Mouse (Mus musculus): ENCODE measurements around the gene Cd59a. TPM values are rescaled to one million over a fixed set of nuclear protein-coding genes. Genes with fewer than 3 reads are reported as not detected.
"Not testable (repeated sequence)": the region's sequence is repeated elsewhere in the genome, so short reads cannot be mapped to it uniquely, and the experiment has no call there.

The Cd59a gene
- polyA plus RNA-seq, 1 experiment from 2014 or later = 9.1 TPM

DNA sequence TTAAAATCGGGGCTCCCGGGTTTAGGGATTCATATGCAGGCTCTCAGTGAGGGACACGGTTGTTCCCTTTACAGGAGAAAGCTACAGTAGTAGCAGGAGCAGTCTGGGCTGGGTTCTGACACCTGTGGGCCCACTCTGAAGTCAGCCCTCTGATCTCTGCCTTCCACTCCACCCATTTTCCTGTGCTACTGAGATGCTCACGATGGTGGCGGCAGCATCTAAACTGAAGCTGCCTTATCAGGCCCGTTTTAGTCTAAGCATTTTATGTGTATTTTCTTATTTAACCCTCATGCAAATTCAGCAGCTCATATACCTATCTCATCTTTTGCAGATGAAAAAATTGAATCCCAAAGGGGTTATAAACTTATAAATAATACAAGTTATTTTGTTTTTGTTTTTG, 9.2 kb downstream of the Cd59a start:
- DNase-seq (ENCODE audit: low spot score) = no peak

GRCm38 (mm10) chr2:104109021-104109420, 13.4 kb downstream of the Cd59a start:
- DNase-seq (ENCODE audit: low spot score) = not testable (repeated sequence)

DNA sequence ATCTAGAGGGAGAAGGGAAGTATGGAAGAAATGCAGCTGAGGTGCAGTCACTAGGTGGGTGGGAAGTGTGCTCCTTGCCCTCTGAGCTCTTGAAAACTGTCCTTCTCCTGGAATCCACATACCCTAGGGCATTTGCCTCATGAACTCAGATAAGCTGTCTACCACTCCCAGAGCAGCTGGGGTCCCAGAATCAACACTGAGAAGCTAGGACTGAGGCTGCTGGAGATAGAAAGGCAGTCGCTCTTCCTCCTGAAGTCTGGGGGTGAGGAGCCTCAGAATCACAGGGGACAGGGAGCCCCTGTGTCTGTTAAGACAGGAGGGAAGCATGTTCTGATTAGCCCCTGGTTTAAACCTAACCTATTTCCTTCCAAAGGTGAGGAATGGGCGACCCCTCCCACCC, 13.9 kb downstream of the Cd59a start:
- no peak for DNase-seq (ENCODE audit: low spot score)

GRCm38 (mm10) chr2:104110031-104110430, 14.4 kb downstream of the Cd59a start:
- no peak for DNase-seq (ENCODE audit: low spot score)

- DNase-seq (ENCODE audit: low spot score) = not testable (repeated sequence)
These were observed 15.7 kb downstream of the Cd59a start for GRCm38 (mm10) chr2:104111170-104111797.

GRCm38 (mm10) chr2:104113563-104113962, 18.0 kb downstream of the Cd59a start:
- not testable (repeated sequence) for DNase-seq (ENCODE audit: low spot score)

DNA sequence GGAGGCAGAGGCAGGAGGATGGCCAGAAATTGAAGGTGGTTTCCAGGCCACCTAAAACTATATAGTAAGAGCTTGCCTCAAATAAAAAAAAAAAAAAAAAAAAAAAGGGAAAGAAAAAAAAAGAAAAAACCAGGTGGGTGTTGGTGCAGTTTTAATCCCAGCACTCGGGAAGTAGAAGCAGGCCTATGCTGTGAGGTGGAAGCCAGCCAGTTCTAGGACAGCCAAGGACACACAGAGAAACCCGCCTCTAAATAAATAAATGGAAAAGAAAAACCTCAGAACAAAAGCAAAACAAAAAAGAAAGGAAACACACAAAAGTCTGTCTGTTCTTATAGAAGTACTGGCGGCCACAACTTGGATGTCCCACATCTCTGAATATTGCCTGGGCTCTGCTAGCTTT, 19.3 kb downstream of the Cd59a start:
- DNase-seq (ENCODE audit: low spot score) = no peak

DNA sequence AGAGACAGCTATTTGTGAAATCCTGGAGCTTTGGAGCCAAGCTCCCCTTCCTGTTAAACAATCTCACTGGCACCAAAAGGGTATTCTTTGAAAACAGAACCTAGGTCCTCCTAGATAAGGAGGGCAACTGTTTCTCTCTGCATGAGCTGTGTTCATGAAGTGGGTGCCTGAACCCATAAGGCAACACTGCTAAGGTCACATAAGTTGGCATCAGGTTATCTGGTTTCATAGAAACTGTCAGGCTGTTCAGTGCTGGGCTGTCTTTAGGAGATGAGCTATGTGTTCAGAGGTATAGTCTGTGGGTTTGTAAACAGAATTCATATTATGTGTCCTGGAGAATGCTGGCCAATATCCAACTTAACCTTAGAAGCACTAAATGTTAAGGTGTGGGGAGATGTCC, 21.6 kb downstream of the Cd59a start:
- DNase-seq (ENCODE audit: low spot score) = not testable (repeated sequence)

GRCm38 (mm10) chr2:104119097-104119496, 23.5 kb downstream of the Cd59a start:
- DNase-seq (ENCODE audit: low spot score) = no peak

GRCm38 (mm10) chr2:104120312-104120711, 24.7 kb downstream of the Cd59a start:
- DNase-seq (ENCODE audit: low spot score) = no peak

GRCm38 (mm10) chr2:104121681-104122504, 26.3 kb downstream of the Cd59a start:
- no peak for DNase-seq (ENCODE audit: low spot score)

DNA sequence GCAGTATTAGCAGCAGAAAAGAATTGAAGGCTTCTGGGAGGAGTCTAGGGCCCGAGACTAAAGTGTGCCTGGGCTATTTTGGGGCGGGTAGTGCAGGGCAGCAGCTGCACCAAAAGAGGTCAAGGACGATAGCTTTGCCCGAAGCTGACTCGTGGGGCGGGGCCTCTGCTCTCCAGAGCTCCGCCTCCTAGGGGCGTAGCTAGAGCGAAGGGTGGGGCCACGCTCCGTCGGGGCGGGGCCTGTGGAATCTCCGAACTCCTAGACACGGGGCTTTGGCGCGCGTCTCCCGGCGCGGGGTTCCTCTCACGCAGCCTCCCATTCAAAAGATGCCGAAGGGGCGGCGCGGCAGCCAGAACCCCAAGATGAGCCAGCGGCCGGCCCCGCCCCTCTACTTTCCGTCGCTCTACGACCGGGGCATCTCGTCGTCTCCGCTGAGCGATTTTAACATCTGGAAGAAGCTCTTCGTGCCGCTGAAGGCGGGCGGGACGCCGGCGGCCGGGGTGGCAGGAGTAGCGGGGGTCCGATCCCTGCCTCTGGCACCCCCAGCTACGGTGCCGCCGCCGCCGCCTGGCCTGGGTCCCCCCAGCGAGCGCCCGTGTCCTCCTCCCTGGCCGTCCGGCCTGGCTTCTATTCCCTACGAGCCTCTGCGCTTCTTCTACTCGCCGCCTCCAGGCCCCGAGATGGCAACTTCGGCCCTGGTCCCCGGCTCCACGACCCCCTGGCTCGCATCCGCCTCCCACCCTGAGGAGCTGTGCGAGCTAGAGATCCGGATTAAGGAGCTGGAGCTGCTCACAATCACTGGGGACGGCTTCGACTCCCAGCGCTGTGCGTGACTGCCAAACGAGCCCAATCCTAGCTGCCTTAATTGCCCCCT, 27.1 kb downstream of the Cd59a start, which contains the start of gene A930018P22Rik:
Gene A930018P22Rik, plus strand, starts transcription at position 265 of the 874 bp plus-strand sequence.
- DNase-seq (ENCODE audit: low spot score) = peak; percentile 85

- no peak for DNase-seq (ENCODE audit: low spot score)
These were observed 27.9 kb downstream of the Cd59a start for GRCm38 (mm10) chr2:104123540-104123939.

GRCm38 (mm10) chr2:104124071-104124470, 28.5 kb downstream of the Cd59a start:
- DNase-seq (ENCODE audit: low spot score) = no peak

DNA sequence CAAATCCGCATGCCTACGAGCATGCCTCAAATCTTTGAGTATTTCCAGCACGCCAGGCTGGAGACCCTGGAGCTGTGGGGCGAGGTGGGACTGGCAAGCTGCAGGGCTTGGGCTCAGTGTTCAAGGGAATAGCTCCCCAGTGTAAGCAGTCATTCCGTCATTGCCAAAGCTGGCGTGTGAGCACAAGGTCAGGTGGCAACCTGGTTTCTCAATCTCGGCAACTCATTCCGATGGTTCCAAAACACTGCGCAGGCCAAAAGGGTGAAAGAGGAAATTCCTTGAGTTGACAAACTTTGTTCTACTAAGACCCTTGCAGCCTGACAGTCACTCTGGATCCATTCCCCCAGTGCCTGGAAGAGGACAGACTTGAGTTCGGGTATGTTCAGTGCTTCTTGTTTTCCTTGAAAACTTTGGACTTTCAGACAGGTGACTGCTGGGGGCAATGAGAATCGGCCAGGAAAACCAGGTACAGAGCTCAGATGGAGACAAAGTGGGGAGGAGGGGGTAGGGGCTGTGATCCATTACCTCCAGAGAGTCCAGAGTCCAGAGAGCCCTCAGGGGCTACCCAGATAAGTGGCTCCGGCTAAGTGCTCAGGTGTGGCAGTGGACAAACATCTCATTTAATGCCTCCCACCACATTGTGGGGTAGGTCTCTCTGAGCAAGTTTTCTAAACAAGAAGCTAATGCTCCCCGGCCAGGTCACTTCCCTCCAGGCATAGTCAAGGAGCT, 33.4 kb downstream of the Cd59a start:
- DNase-seq (ENCODE audit: low spot score) = no peak

GRCm38 (mm10) chr2:104130165-104130564, 34.6 kb downstream of the Cd59a start:
- DNase-seq (ENCODE audit: low spot score) = no peak

DNA sequence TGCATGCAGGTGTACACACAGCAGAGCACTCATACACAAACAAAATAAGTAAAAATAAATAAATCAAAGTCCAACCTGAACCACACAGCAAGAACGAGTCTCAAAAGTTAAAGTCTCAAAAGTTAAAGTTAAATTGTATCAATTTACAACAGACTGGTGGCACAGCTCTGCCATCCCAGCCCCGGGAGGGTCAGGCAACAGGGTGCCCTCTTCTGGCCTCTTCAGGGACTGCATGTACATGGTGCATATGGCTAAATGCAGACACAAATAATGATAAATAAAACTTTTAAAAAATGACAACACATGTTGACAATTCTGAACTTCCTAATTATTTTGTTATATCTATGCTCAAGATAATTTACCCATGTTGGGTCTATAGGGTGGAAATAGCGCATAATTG, 35.4 kb downstream of the Cd59a start:
- peak; percentile 31 for DNase-seq (ENCODE audit: low spot score)

DNA sequence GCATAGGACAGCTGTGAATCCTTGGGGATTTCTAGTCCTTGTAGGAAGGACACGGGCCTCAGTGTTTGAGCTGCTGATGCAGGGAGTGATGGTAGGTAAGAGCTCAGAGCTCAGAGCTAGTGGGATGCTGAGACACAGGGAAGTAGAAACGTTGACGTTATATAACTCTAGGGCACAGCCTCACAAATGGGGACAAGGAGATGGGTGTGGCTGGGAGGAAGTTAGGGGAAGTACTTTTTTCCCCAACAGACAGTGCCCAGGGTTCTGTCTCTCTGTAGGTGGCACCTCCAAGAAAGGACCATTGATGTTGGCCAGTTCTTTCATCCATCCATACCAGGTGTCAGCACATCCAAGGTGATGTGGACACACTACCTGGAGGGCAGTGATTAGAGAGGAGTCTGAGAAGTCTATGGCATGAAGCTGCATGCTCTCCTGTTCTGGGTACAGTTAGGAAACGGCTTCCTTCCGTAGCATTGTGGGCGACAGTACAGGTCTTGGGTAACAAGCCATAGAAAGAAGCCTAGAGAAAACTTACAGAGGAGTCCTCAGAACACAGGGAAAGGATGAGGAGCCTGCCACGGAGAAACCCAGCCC, 36.8 kb downstream of the Cd59a start:
- no peak for DNase-seq (ENCODE audit: low spot score)

- no peak for DNase-seq (ENCODE audit: low spot score)
These were observed 37.6 kb downstream of the Cd59a start for GRCm38 (mm10) chr2:104133042-104133810.

Measured in thymus, postnatal 0 days (tissue).